Mouse (Mus musculus) liver, embryonic 15.5 days (tissue): ENCODE results near the gene Glt6d1. TPM values are rescaled to one million over a fixed set of nuclear protein-coding genes. Genes with fewer than 3 reads are reported as not detected.

ENCODE experiments used
- ATAC-seq: fragments of 200-750 bp; cut with Nextera tagmentation; 2 replicates; pipeline ENCODE4 v1.8.0; 2017; ENCODE audit warnings: moderate number of reproducible peaks, mild to moderate bottlenecking, moderate library complexity; ENCODE audit not compliant: insufficient read depth
- H3K27ac ChIP-seq: fragments of 300-500 bp; sonication (generic); replicated peaks from 2 replicates; pipeline ENCODE4 v1.5.1; 2015; ENCODE audit warnings: mild to moderate bottlenecking, inconsistent platforms
- H3K27me3 ChIP-seq: fragments of 300-500 bp; sonication (generic); 2 replicates; pipeline ENCODE4 v1.6.1; 2015; ENCODE audit warnings: mild to moderate bottlenecking, inconsistent platforms
- H3K36me3 ChIP-seq: fragments of 300-500 bp; sonication (generic); replicated peaks from 2 replicates; pipeline ENCODE4 v1.6.1; 2015; ENCODE audit warnings: moderate library complexity, mild to moderate bottlenecking, inconsistent platforms
- H3K4me1 ChIP-seq: fragments of 300-500 bp; sonication (generic); replicated peaks from 2 replicates; pipeline ENCODE4 v1.6.1; 2015; ENCODE audit warnings: inconsistent platforms
- H3K4me2 ChIP-seq: fragments of 300-500 bp; sonication (generic); 2 replicates; pipeline ENCODE4 v1.6.1; 2015; ENCODE audit warnings: moderate library complexity, mild to moderate bottlenecking, inconsistent platforms
- H3K4me3 ChIP-seq: fragments of 300-500 bp; sonication (generic); replicated peaks from 2 replicates; pipeline ENCODE4 v1.5.1; 2015; ENCODE audit warnings: mild to moderate bottlenecking, inconsistent platforms
- H3K9ac ChIP-seq: fragments of 300-500 bp; sonication (generic); 2 replicates; pipeline ENCODE4 v1.6.1; 2015; ENCODE audit warnings: moderate library complexity, mild to moderate bottlenecking, inconsistent platforms
- H3K9me3 ChIP-seq: fragments of 300-500 bp; sonication (generic); replicated peaks from 2 replicates; pipeline ENCODE4 v1.6.1; 2016; ENCODE audit warnings: inconsistent platforms
- WGBS: fragments of 180-500 bp; shearing (Covaris S2); methylation state at CpG from one replicate; pipeline ENCODE4 v1.1.7; 2015; ENCODE audit warnings: mixed read lengths; ENCODE audit not compliant: insufficient replicate concordance; 5-methylcytosine and 5-hydroxymethylcytosine counted together
- polyA plus RNA-seq: library from polyadenylated mRNA; unstranded; fragments of >200 nt; fragmentation: Nextera tagmentation; extraction: Ambion mirVana; gene quantifications from 2 replicates; pipeline ENCODE4 v1.2.1, GENCODE M21; 2015

Glt6d1 gene
- polyA plus RNA-seq, 1 experiment from 2014 or later: not detected

GRCm38 (mm10) chr2:25765269-25765668, 50.4 kb downstream of the Glt6d1 start, which contains the start of gene Lcn3:
Gene Lcn3 (plus strand): TSS chr2:25765569.
- H3K4me2 ChIP-seq: no peak within 1 kb of the TSS

DNA sequence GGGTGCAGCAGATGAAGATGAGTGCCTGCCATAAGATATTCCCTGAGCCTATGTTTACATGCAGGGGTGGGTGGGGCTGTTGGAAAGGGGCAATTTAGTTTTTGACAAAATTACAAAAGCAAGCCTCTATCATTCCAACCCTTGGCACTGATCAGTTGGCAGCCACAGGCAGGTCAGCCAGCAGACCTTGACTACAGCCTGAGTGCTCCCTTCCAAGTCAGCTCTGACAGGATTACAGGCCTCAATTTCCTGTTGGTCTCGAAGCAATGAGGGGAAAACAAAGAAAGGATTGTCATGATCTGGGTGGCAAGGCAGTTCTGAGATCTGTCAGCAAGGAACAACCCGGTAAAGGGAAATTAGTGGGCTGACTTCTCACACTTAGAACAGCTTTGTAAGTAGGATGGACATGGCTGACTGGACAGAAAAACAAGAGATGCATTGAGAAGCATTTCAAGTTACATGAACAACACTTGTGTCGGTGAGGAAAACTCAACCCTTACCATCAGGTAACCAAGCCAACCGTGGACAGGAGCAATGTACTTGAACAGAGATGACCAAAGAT, 57.5 kb downstream of the Glt6d1 start:
- no peak overlapping the region for H3K4me3 ChIP-seq
- H3K27me3 ChIP-seq: no peaks in the 10 kb centered on the region
- no peak for ATAC-seq
- H3K27ac ChIP-seq: no peak overlapping the region
- H3K36me3 ChIP-seq: no peaks in the 10 kb centered on the region
- H3K4me1 ChIP-seq: no peaks in the 10 kb centered on the region
- 44% methylated on average over 4 of the region's 4 CpGs for WGBS
- H3K9me3 ChIP-seq: no peaks in the 10 kb centered on the region
- no peak overlapping the region for H3K9ac ChIP-seq
- H3K4me2 ChIP-seq: no peak overlapping the region

More at GRCm38 (mm10) chr2:25765269-25765668, 50.4 kb downstream of the Glt6d1 start, which contains the start of gene Lcn3:
- no peaks in the 10 kb centered on the region for H3K9me3 ChIP-seq
- WGBS: 28% methylated on average over 2 of the region's 2 CpGs
- no peaks in the 10 kb centered on the region for H3K27me3 ChIP-seq
- H3K4me3 ChIP-seq: no peak within 1 kb of the TSS
- H3K27ac ChIP-seq: no peak within 1 kb of the TSS
- no peaks in the 10 kb centered on the region for H3K4me1 ChIP-seq
- H3K36me3 ChIP-seq: no peaks in the 10 kb centered on the region
- no peak within 1 kb of the TSS for H3K9ac ChIP-seq
- ATAC-seq: no peak

- H3K4me3 ChIP-seq: no peak overlapping the region
- H3K9me3 ChIP-seq: no peaks in the 10 kb centered on the region
- H3K27ac ChIP-seq: no peak overlapping the region
- H3K9ac ChIP-seq: no peak overlapping the region
- H3K4me2 ChIP-seq: no peak overlapping the region
- H3K4me1 ChIP-seq: no peaks in the 10 kb centered on the region
- 60% methylated on average over 1 of the region's 1 CpGs for WGBS
- no peaks in the 10 kb centered on the region for H3K27me3 ChIP-seq
- ATAC-seq: no peak
- H3K36me3 ChIP-seq: no peaks in the 10 kb centered on the region
Measured at GRCm38 (mm10) chr2:25754201-25754600, 61.4 kb downstream of the Glt6d1 start.

Other genes with a start within 250 kb of the Glt6d1 start
- 0.32 and 7.7 TPM in 2 replicates for gene Mamdc4, start 241.0 kb downstream of the Glt6d1 start, polyA plus RNA-seq
- 31.2 and 36.3 TPM in 2 replicates for gene Phpt1, start 240.6 kb downstream of the Glt6d1 start, polyA plus RNA-seq
- 0.03 TPM in 1 of 2 replicates, not detected in the other for gene Ajm1, start 234.1 kb downstream of the Glt6d1 start, polyA plus RNA-seq
- gene Rabl6, start 207.3 kb downstream of the Glt6d1 start, polyA plus RNA-seq: 21.7 and 23.5 TPM in 2 replicates
- 0.05 and 0.06 TPM in 2 replicates for gene Ccdc183, start 198.2 kb downstream of the Glt6d1 start, polyA plus RNA-seq
- 8.2 and 9.9 TPM in 2 replicates for gene Tmem141, start 193.8 kb downstream of the Glt6d1 start, polyA plus RNA-seq
- gene Fcna, start 187.8 kb downstream of the Glt6d1 start, polyA plus RNA-seq: 70.4 and 90.0 TPM in 2 replicates
- gene Lcn8, start 162.7 kb downstream of the Glt6d1 start, polyA plus RNA-seq: not detected in 2 replicates
- gene Lcn5, start 157.9 kb downstream of the Glt6d1 start, polyA plus RNA-seq: not detected in 2 replicates
- not detected in 2 replicates for gene Lcn6, start 139.1 kb downstream of the Glt6d1 start, polyA plus RNA-seq
- not detected in 2 replicates for gene Lcn10, start 133.1 kb downstream of the Glt6d1 start, polyA plus RNA-seq
- gene Obp2a, start 115.8 kb downstream of the Glt6d1 start, polyA plus RNA-seq: not detected in 2 replicates
- gene Bmyc, start 109.1 kb downstream of the Glt6d1 start, polyA plus RNA-seq: 7.5 TPM in 2 replicates
- gene Obp2b, start 78.8 kb downstream of the Glt6d1 start, polyA plus RNA-seq: not detected in 2 replicates
- gene Lcn3, start 50.3 kb downstream of the Glt6d1 start, polyA plus RNA-seq: not detected in 2 replicates
- not detected in 2 replicates for gene Lcn11, start 38.8 kb downstream of the Glt6d1 start, polyA plus RNA-seq
- not detected in 2 replicates for gene Gm13539, start 33.6 kb downstream of the Glt6d1 start, polyA plus RNA-seq
- gene Lcn9, start 7.3 kb upstream of the Glt6d1 start, polyA plus RNA-seq: not detected in 2 replicates
- not detected in 2 replicates for gene Sohlh1, start 31.4 kb upstream of the Glt6d1 start, polyA plus RNA-seq
- not detected in 2 replicates for gene Kcnt1, start 47.9 kb upstream of the Glt6d1 start, polyA plus RNA-seq
- gene Camsap1, start 167.4 kb upstream of the Glt6d1 start, polyA plus RNA-seq: 4.9 and 5.6 TPM in 2 replicates
- 437 and 467 TPM in 2 replicates for gene Ubac1, start 205.9 kb upstream of the Glt6d1 start, polyA plus RNA-seq